Mouse (Mus musculus) C2C12 (cell line): Measurements from ENCODE around the gene Calcoco2.

Experiments used
- MAX ChIP-seq: IDR thresholded peaks from one replicate; pipeline ENCODE4 v1.6.1; 2011; ENCODE audit warnings: mild to moderate bottlenecking, control low read depth
- USF1 ChIP-seq: IDR thresholded peaks from one replicate; pipeline ENCODE4 v1.6.1; 2011; ENCODE audit warnings: low read depth, mild to moderate bottlenecking, control low read depth, moderate library complexity

DNA sequence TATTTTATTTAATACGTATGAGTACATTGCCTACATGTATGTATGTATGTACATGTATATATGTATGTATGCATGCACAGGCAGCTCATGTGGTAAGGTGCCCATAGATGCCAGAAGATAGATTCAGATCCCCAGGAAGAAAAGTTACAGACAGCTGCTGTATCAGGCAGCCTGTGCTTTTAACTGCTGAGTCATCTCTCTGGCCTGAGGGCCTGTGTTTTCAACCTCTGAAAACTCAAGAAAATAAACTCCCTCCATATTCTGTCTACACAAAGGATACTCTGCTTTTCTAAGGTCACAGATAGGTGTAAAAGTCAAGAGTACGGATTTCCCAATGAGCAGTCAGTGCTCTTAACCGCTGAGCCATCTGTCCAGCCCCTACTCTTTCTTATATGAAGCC is 60.9 kb downstream of the Calcoco2 start:
- TF ChIP-seq USF1 (no peak), MAX (no peak)
